Mouse (Mus musculus) retina, embryonic 14.5 days (tissue): ENCODE results near the gene Olfr521.
"Not testable (repeated sequence)": the region's sequence is repeated elsewhere in the genome, so short reads cannot be mapped to it uniquely, and the experiment has no call there.

Experiments used
- DNase-seq: peaks from one replicate; pipeline ENCODE4 v3.0.0-alpha.2; 2015; ENCODE audit warnings: low spot score

Gene Olfr521

GRCm38 (mm10) chr7:99807043-99807442, 43.7 kb downstream of the Olfr521 start:
- DNase-seq = not testable (repeated sequence)

- DNase-seq = no peak
Observed at GRCm38 (mm10) chr7:99810814-99811213, 47.5 kb downstream of the Olfr521 start.

GRCm38 (mm10) chr7:99811661-99812060, 48.4 kb downstream of the Olfr521 start:
- no peak for DNase-seq

- DNase-seq = peak; percentile 34
Observed at GRCm38 (mm10) chr7:99813394-99813793, 50.1 kb downstream of the Olfr521 start.

GRCm38 (mm10) chr7:99818181-99818725, 54.9 kb downstream of the Olfr521 start:
- DNase-seq = not testable (repeated sequence)
